Mouse (Mus musculus): ENCODE results near the gene Yif1a.

DNA sequence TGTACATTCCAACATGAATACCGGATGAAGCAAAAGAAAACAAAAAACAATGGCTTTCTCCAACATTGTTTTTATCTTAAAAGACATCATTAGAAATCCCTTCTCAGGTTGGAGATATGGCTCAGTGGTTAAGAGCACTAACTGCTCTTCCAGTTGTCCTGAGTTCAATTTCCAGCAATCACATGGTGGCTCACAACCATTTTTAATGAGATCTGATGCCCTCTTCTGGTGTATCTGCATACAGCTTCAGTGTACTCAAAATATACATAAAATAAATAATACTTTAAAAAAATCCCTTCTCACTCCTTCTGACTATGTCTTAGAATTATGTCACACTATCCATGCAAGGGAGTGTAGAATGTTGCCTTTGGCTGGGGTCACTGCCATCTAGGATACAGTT, 9.1 kb upstream of the Yif1a start:
- TF ChIP-seq CTCF (IDR thresholded peaks at IDR 0.05; ENCODE audit: low read depth, low read length) (no peak), GATA1 (IDR thresholded peaks at IDR 0.05; ENCODE audit: borderline replicate concordance, low read length) (no peak), POLR2AphosphoS5 (IDR thresholded peaks at IDR 0.05; ENCODE audit: insufficient replicate concordance, low read depth, low read length) (no peak)
